8 mouse cellular contexts compared by ENCODE assay signal in the genomic region with DNA sequence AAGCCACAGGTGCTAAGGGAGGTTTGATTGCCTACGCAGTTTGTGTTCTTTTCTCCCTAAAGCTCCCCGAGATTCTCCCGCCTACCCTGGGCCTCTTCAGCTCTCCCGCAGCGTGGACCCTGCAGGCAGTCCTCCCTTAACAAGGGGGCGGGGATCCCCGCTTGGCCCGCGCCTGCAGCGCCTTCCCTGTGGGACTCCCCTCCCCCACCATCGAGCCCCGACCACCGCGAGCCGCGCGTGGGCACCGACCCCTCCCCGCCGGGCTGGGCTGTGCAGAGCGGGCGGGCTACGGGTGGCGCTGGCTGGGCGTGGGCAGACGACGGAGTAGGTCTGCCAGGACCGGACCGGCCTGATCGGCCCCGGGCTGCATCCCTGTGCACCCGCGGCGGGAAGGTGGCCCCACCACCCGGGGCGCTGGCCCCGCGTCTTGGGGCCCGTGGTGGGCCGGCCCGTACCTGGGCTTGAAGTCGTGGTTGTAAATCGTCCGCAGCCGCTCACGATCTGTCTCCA. TPM values are rescaled to one million over a fixed set of nuclear protein-coding genes. Genes with fewer than 3 reads are reported as not detected.
DNase-seq lines count a peak whose midpoint lies in the region; ATAC-seq and TF ChIP-seq lines count a peak whose summit lies in the region.

No protein-coding gene starts in this region.

- no peak for TF ChIP-seq CTCF in bone marrow, adult 2 months (IDR thresholded peaks at IDR 0.05; ENCODE audit: control insufficient read depth, insufficient read depth, low read length)
- no peak for TF ChIP-seq CTCF in heart, postnatal 0 days (IDR thresholded peaks at IDR 0.05; ENCODE audit: low read depth)
- TF ChIP-seq CTCF in thymus, adult 2 months (IDR thresholded peaks at IDR 0.05; ENCODE audit: borderline replicate concordance, control insufficient read depth, extremely low read depth, insufficient read depth, low read length, poor library complexity) = no peak

- no peak for TF ChIP-seq POLR2A in bone marrow, adult 2 months (IDR thresholded peaks at IDR 0.05; ENCODE audit: borderline replicate concordance, control insufficient read depth, low read depth, low read length)
- no peak for TF ChIP-seq POLR2A in thymus, adult 2 months (IDR thresholded peaks at IDR 0.05; ENCODE audit: control insufficient read depth, extremely low read depth, insufficient read depth, low read length, poor library complexity)

- no peaks in the 10 kb centered on the region for H3K9me3 ChIP-seq in forebrain, embryonic 10.5 days
- H3K9me3 ChIP-seq in heart, postnatal 0 days (replicated peaks; ENCODE audit: control insufficient read depth, low read length) = no peaks in the 10 kb centered on the region
- no peaks in the 10 kb centered on the region for H3K9me3 ChIP-seq in lung, embryonic 15.5 days

- ATAC-seq in heart, postnatal 0 days (ENCODE audit: insufficient read depth, low read depth) = peak; percentile 58
- ATAC-seq in lung, embryonic 15.5 days (ENCODE audit: borderline replicate concordance, extremely low read depth, low FRiP score, low TSS enrichment) = peak; percentile 81
- peak; percentile 10; the same call in 1 of the 2 replicates for ATAC-seq in neutrophil, adult 5-6 weeks (ENCODE audit: extremely low read depth, insufficient number of reproducible peaks, low FRiP score, poor library complexity, severe bottlenecking)

- peak overlapping the region; percentile 98 for H3K4me3 ChIP-seq in bone marrow, adult 2 months (replicated peaks; ENCODE audit: control insufficient read depth, low read depth, low read length)
- H3K4me3 ChIP-seq in forebrain, embryonic 10.5 days = peak overlapping the region; percentile 92
- H3K4me3 ChIP-seq in heart, postnatal 0 days (ENCODE audit: low read depth, low read length) = peak overlapping the region; percentile 98
- H3K4me3 ChIP-seq in lung, embryonic 15.5 days = peak overlapping the region; percentile 79
- peak overlapping the region; percentile 99 for H3K4me3 ChIP-seq in thymus, adult 2 months (ENCODE audit: control insufficient read depth, insufficient read depth, low read length)

- H3K4me1 ChIP-seq in bone marrow, adult 2 months (ENCODE audit: control insufficient read depth, insufficient read depth, low read length) = no peaks in the 10 kb centered on the region; the same call in 1 of the 2 replicates
- H3K4me1 ChIP-seq in forebrain, embryonic 10.5 days = peaks cover 24% of the 10 kb centered on the region
- H3K4me1 ChIP-seq in heart, postnatal 0 days (ENCODE audit: control insufficient read depth, insufficient read depth) = peaks cover 33% of the 10 kb centered on the region
- H3K4me1 ChIP-seq in lung, embryonic 15.5 days = peaks cover 33% of the 10 kb centered on the region
- peaks cover 4% of the 10 kb centered on the region; the same call in 1 of the 2 replicates for H3K4me1 ChIP-seq in thymus, adult 2 months (replicated peaks; ENCODE audit: control insufficient read depth, insufficient read depth, low read length)

- under 1% methylated on average over 46 of the region's 46 CpGs for WGBS in bone marrow, adult 2 months
- under 1% methylated on average over 46 of the region's 46 CpGs for WGBS in forebrain, embryonic 10.5 days
- under 1% methylated on average over 45 of the region's 46 CpGs for WGBS in heart, postnatal 0 days
- 0% methylated on average over 45 of the region's 46 CpGs for WGBS in lung, embryonic 15.5 days
- 1% methylated on average over 46 of the region's 46 CpGs for WGBS in thymus, adult 2 months

- peak; percentile 62 for DNase-seq in CD4-positive, CD25-positive, alpha-beta regulatory T cell, adult 2 months (ENCODE audit: low read depth, low spot score)
- DNase-seq in forebrain, embryonic 10.5 days (ENCODE audit: extremely low spot score, low spot score) = peak; percentile 43
- peak; percentile 42 for DNase-seq in heart, postnatal 0 days (ENCODE audit: low spot score)
- DNase-seq in kidney, postnatal 36 days = peak; percentile 47 to 75
- DNase-seq in thymus, adult 2 months = peak; percentile 66

- peak overlapping the region; percentile 72 for H3K4me2 ChIP-seq in heart, postnatal 0 days (ENCODE audit: low read depth, low read length)
- peak overlapping the region; percentile 69 for H3K4me2 ChIP-seq in lung, embryonic 15.5 days

- peak overlapping the region; percentile 98 for H3K9ac ChIP-seq in heart, postnatal 0 days (replicated peaks; ENCODE audit: low read depth, low read length)
- peak overlapping the region; percentile 85 for H3K9ac ChIP-seq in lung, embryonic 15.5 days

- H3K27ac ChIP-seq in bone marrow, adult 2 months (ENCODE audit: control insufficient read depth, insufficient read depth, low read depth, low read length, poor library complexity) = peak overlapping the region; percentile 90
- H3K27ac ChIP-seq in forebrain, embryonic 10.5 days = peak overlapping the region; percentile 93
- peak overlapping the region; percentile 98 for H3K27ac ChIP-seq in heart, postnatal 0 days (ENCODE audit: low read depth)
- H3K27ac ChIP-seq in lung, embryonic 15.5 days = peak overlapping the region; percentile 93
- peak overlapping the region; percentile 56; the same call in 1 of the 2 replicates for H3K27ac ChIP-seq in thymus, adult 2 months (ENCODE audit: control insufficient read depth, insufficient read depth, low read length)

- H3K36me3 ChIP-seq in forebrain, embryonic 10.5 days (replicated peaks) = peaks cover 17% of the 10 kb centered on the region
- peaks cover 3% of the 10 kb centered on the region; the same call in 1 of the 2 replicates for H3K36me3 ChIP-seq in heart, postnatal 0 days (replicated peaks; ENCODE audit: control insufficient read depth, insufficient read depth, low read length)
- H3K36me3 ChIP-seq in lung, embryonic 15.5 days = peaks cover 10% of the 10 kb centered on the region; the same call in 1 of the 2 replicates
- peaks cover 8% of the 10 kb centered on the region for H3K36me3 ChIP-seq in thymus, adult 2 months (ENCODE audit: control insufficient read depth, insufficient read depth, low read length)

- H3K27me3 ChIP-seq in forebrain, embryonic 10.5 days (ENCODE audit: poor library complexity, severe bottlenecking) = no peaks in the 10 kb centered on the region
- no peaks in the 10 kb centered on the region for H3K27me3 ChIP-seq in heart, postnatal 0 days (ENCODE audit: control insufficient read depth, insufficient read depth, low read length)
- no peaks in the 10 kb centered on the region for H3K27me3 ChIP-seq in lung, embryonic 15.5 days
- H3K27me3 ChIP-seq in thymus, adult 2 months (ENCODE audit: control insufficient read depth, insufficient read depth, low read length) = no peaks in the 10 kb centered on the region

- TF ChIP-seq EP300 in heart, postnatal 0 days (IDR thresholded peaks at IDR 0.05; ENCODE audit: low read depth) = no peak

RNA-seq across cellular contexts. Expression of a gene that starts 0.8 kb away (rescaled TPM):
- 7.5 and 18.5 TPM in 2 replicates for polyA plus RNA-seq in bone marrow, adult 2 months (2011; ENCODE audit: insufficient read depth, insufficient read length, low replicate concordance, missing spikeins)
- 16.8 and 19.5 TPM in 2 replicates for polyA plus RNA-seq in forebrain, embryonic 10.5 days (2016; fragmentation: Nextera tagmentation; extraction: Ambion mirVana)
- 19.9 and 20.2 TPM in 2 replicates for total RNA-seq in heart, postnatal 0 days (2014; rRNA removed; ENCODE audit: low replicate concordance)
- 13.2 and 14.0 TPM in 2 replicates for polyA plus RNA-seq in heart, postnatal 0 days (2015; fragmentation: Nextera tagmentation; extraction: Ambion mirVana)
- 62.1 and 65.0 TPM in 2 replicates for polyA plus RNA-seq in lung, embryonic 15.5 days (2015; fragmentation: Nextera tagmentation; extraction: Ambion mirVana)
- 19.9 and 24.1 TPM in 2 replicates for total RNA-seq in neutrophil, adult 5-6 weeks (2017)
- polyA plus RNA-seq in thymus, adult 2 months (2012; rRNA removed) = 23.9 and 29.8 TPM in 2 replicates

RNA-seq across cellular contexts. Expression of a gene that starts 29.4 kb away (rescaled TPM):
- polyA plus RNA-seq in bone marrow, adult 2 months (2011; ENCODE audit: insufficient read depth, insufficient read length, low replicate concordance, missing spikeins) = 23.4 and 33.5 TPM in 2 replicates
- polyA plus RNA-seq in forebrain, embryonic 10.5 days (2016; fragmentation: Nextera tagmentation; extraction: Ambion mirVana) = 84.9 and 90.1 TPM in 2 replicates
- total RNA-seq in heart, postnatal 0 days (2014; rRNA removed; ENCODE audit: low replicate concordance) = 165 and 170 TPM in 2 replicates
- polyA plus RNA-seq in heart, postnatal 0 days (2015; fragmentation: Nextera tagmentation; extraction: Ambion mirVana) = 165 and 170 TPM in 2 replicates
- 151 and 154 TPM in 2 replicates for polyA plus RNA-seq in lung, embryonic 15.5 days (2015; fragmentation: Nextera tagmentation; extraction: Ambion mirVana)
- 10.8 and 21.5 TPM in 2 replicates for total RNA-seq in neutrophil, adult 5-6 weeks (2017)
- polyA plus RNA-seq in thymus, adult 2 months (2012; rRNA removed) = 14.8 and 23.5 TPM in 2 replicates

RNA-seq across cellular contexts. Expression of a gene that starts 35.9 kb away (rescaled TPM):
- 0.31 TPM in 1 of 2 replicates, not detected in the other for polyA plus RNA-seq in bone marrow, adult 2 months (2011; ENCODE audit: insufficient read depth, insufficient read length, low replicate concordance, missing spikeins)
- not detected in 2 replicates for polyA plus RNA-seq in forebrain, embryonic 10.5 days (2016; fragmentation: Nextera tagmentation; extraction: Ambion mirVana)
- 0.77 and 1.1 TPM in 2 replicates for total RNA-seq in heart, postnatal 0 days (2014; rRNA removed; ENCODE audit: low replicate concordance)
- 1.1 TPM in 2 replicates for polyA plus RNA-seq in heart, postnatal 0 days (2015; fragmentation: Nextera tagmentation; extraction: Ambion mirVana)
- polyA plus RNA-seq in lung, embryonic 15.5 days (2015; fragmentation: Nextera tagmentation; extraction: Ambion mirVana) = 0.17 TPM in 1 of 2 replicates, not detected in the other
- not detected in 2 replicates for total RNA-seq in neutrophil, adult 5-6 weeks (2017)
- 0.33 and 0.54 TPM in 2 replicates for polyA plus RNA-seq in thymus, adult 2 months (2012; rRNA removed)

RNA-seq across cellular contexts. Expression of a gene that starts 36.7 kb away (rescaled TPM):
- polyA plus RNA-seq in bone marrow, adult 2 months (2011; ENCODE audit: insufficient read depth, insufficient read length, low replicate concordance, missing spikeins) = 2.0 and 2.6 TPM in 2 replicates
- 1.4 and 1.6 TPM in 2 replicates for polyA plus RNA-seq in forebrain, embryonic 10.5 days (2016; fragmentation: Nextera tagmentation; extraction: Ambion mirVana)
- 49.4 and 84.0 TPM in 2 replicates for total RNA-seq in heart, postnatal 0 days (2014; rRNA removed; ENCODE audit: low replicate concordance)
- polyA plus RNA-seq in heart, postnatal 0 days (2015; fragmentation: Nextera tagmentation; extraction: Ambion mirVana) = 59.0 and 67.8 TPM in 2 replicates
- polyA plus RNA-seq in lung, embryonic 15.5 days (2015; fragmentation: Nextera tagmentation; extraction: Ambion mirVana) = 3.4 and 6.0 TPM in 2 replicates
- 0.25 TPM in 1 of 2 replicates, not detected in the other for total RNA-seq in neutrophil, adult 5-6 weeks (2017)
- polyA plus RNA-seq in thymus, adult 2 months (2012; rRNA removed) = 4.6 and 7.4 TPM in 2 replicates

RNA-seq across cellular contexts. Expression of a gene that starts 46.3 kb away (rescaled TPM):
- 3.4 and 14.7 TPM in 2 replicates for polyA plus RNA-seq in bone marrow, adult 2 months (2011; ENCODE audit: insufficient read depth, insufficient read length, low replicate concordance, missing spikeins)
- polyA plus RNA-seq in forebrain, embryonic 10.5 days (2016; fragmentation: Nextera tagmentation; extraction: Ambion mirVana) = 30.0 and 33.7 TPM in 2 replicates
- total RNA-seq in heart, postnatal 0 days (2014; rRNA removed; ENCODE audit: low replicate concordance) = 11.6 and 14.2 TPM in 2 replicates
- 22.0 and 23.7 TPM in 2 replicates for polyA plus RNA-seq in heart, postnatal 0 days (2015; fragmentation: Nextera tagmentation; extraction: Ambion mirVana)
- polyA plus RNA-seq in lung, embryonic 15.5 days (2015; fragmentation: Nextera tagmentation; extraction: Ambion mirVana) = 34.3 and 35.8 TPM in 2 replicates
- 52.8 and 61.5 TPM in 2 replicates for total RNA-seq in neutrophil, adult 5-6 weeks (2017)
- 13.2 and 13.6 TPM in 2 replicates for polyA plus RNA-seq in thymus, adult 2 months (2012; rRNA removed)

Comparison
In these comparisons a context has a peak if more than half of its experiments do, and no peak if none do; other contexts are left out.
1. Peak in every context shown above with its lines: DNase-seq, ATAC-seq, H3K4me3 ChIP-seq and H3K27ac ChIP-seq.
2. ATAC-seq: peak in every context shown above with its lines; median percentile 81 in lung, embryonic 15.5 days; 58 in heart, postnatal 0 days; 10 in neutrophil, adult 5-6 weeks.